Mouse (Mus musculus): Measurements from ENCODE around the gene Zfp462.
"Not testable (repeated sequence)": the region's sequence is repeated elsewhere in the genome, so short reads cannot be mapped to it uniquely, and the experiment has no call there.

The Zfp462 gene

GRCm38 (mm10) chr4:54944921-54945430, at the start of gene Zfp462:
Gene Zfp462 (plus strand): TSS chr4:54945048.
- no peak for DNase-seq (ENCODE audit: extremely low spot score, low read depth, low spot score)

GRCm38 (mm10) chr4:54896017-54896416, 48.8 kb upstream of the Zfp462 start:
- no peak for DNase-seq (ENCODE audit: extremely low spot score, low read depth, low spot score)

GRCm38 (mm10) chr4:54904641-54905040, 40.2 kb upstream of the Zfp462 start:
- DNase-seq (ENCODE audit: extremely low spot score, low read depth, low spot score) = no peak

- no peak for DNase-seq (ENCODE audit: extremely low spot score, low read depth, low spot score)
These were observed 39.4 kb upstream of the Zfp462 start for GRCm38 (mm10) chr4:54905399-54905953.

- no peak for DNase-seq (ENCODE audit: extremely low spot score, low read depth, low spot score)
These were observed 34.5 kb upstream of the Zfp462 start for GRCm38 (mm10) chr4:54910300-54910699.

GRCm38 (mm10) chr4:54918276-54918675, 26.6 kb upstream of the Zfp462 start:
- no peak for DNase-seq (ENCODE audit: extremely low spot score, low read depth, low spot score)

GRCm38 (mm10) chr4:54923386-54923785, 21.5 kb upstream of the Zfp462 start:
- DNase-seq (ENCODE audit: extremely low spot score, low read depth, low spot score) = no peak

- no peak for DNase-seq (ENCODE audit: extremely low spot score, low read depth, low spot score)
These were observed 20.5 kb upstream of the Zfp462 start for GRCm38 (mm10) chr4:54924306-54924705.

- DNase-seq (ENCODE audit: extremely low spot score, low read depth, low spot score) = not testable (repeated sequence)
These were observed 18.4 kb upstream of the Zfp462 start for GRCm38 (mm10) chr4:54926456-54926855.

GRCm38 (mm10) chr4:54927321-54928062, 17.4 kb upstream of the Zfp462 start:
- not testable (repeated sequence) for DNase-seq (ENCODE audit: extremely low spot score, low read depth, low spot score)

- DNase-seq (ENCODE audit: extremely low spot score, low read depth, low spot score) = no peak
These were observed 15.2 kb upstream of the Zfp462 start for GRCm38 (mm10) chr4:54929686-54930085.

- DNase-seq (ENCODE audit: extremely low spot score, low read depth, low spot score) = no peak
These were observed 12.2 kb upstream of the Zfp462 start for GRCm38 (mm10) chr4:54932668-54933067.

- DNase-seq (ENCODE audit: extremely low spot score, low read depth, low spot score) = no peak
These were observed 7.7 kb upstream of the Zfp462 start for GRCm38 (mm10) chr4:54937161-54937560.

GRCm38 (mm10) chr4:54945603-54946445, 976 bp downstream of the Zfp462 start:
- DNase-seq (ENCODE audit: extremely low spot score, low read depth, low spot score) = no peak

- DNase-seq (ENCODE audit: extremely low spot score, low read depth, low spot score) = no peak
These were observed 1.8 kb downstream of the Zfp462 start for GRCm38 (mm10) chr4:54946662-54947055.

- DNase-seq (ENCODE audit: extremely low spot score, low read depth, low spot score) = no peak
These were observed 2.5 kb downstream of the Zfp462 start for GRCm38 (mm10) chr4:54947056-54947990.

GRCm38 (mm10) chr4:54947991-54948615, 3.3 kb downstream of the Zfp462 start:
- no peak for DNase-seq (ENCODE audit: extremely low spot score, low read depth, low spot score)

- DNase-seq (ENCODE audit: extremely low spot score, low read depth, low spot score) = no peak
These were observed 4.0 kb downstream of the Zfp462 start for GRCm38 (mm10) chr4:54948616-54949560.

GRCm38 (mm10) chr4:54949561-54949940, 4.7 kb downstream of the Zfp462 start:
- DNase-seq (ENCODE audit: extremely low spot score, low read depth, low spot score) = no peak
